Mouse (Mus musculus) cerebellum, adult (tissue): Measurements from ENCODE around the gene Grb14.

ENCODE experiments used
- ATAC-seq: cut with Nextera tagmentation; 2 replicates; pipeline ENCODE4 v1.9.2; 2017; ENCODE audit warnings: mild to moderate bottlenecking, moderate library complexity, mixed read lengths; ENCODE audit not compliant: insufficient number of reproducible peaks, low FRiP score, low TSS enrichment

Grb14 gene

GRCm38 (mm10) chr2:64893233-64893632 is 131.6 kb downstream of the Grb14 start:
- 0 out of 2 replicates have a peak, but pooled peaks have one; percentile 20 for ATAC-seq

GRCm38 (mm10) chr2:64887098-64887757 is 137.6 kb downstream of the Grb14 start:
- no peak for ATAC-seq

- ATAC-seq: no peak
Measured at GRCm38 (mm10) chr2:64885696-64886095, 139.1 kb downstream of the Grb14 start.

- no peak for ATAC-seq
Measured at GRCm38 (mm10) chr2:64878275-64878674, 146.5 kb downstream of the Grb14 start.
